Mouse (Mus musculus) kidney, embryonic 16.5 days (tissue): ENCODE measurements at regions not wholly inside any gene's neighbourhood (a gene's known extent, or its start where the extent isn't known, plus 50 kb on each side); places are given as distances from the start of the nearest gene placed in this dataset.

Experiments
- ATAC-seq: fragments of 200-750 bp; cut with Nextera tagmentation; 2 replicates; pipeline ENCODE4 v1.8.0; 2017; ENCODE audit warnings: moderate TSS enrichment; ENCODE audit not compliant: low FRiP score, low TSS enrichment
- H3K27ac ChIP-seq: fragments of 300-500 bp; sonication (generic); 2 replicates; pipeline ENCODE4 v1.5.1; 2014; ENCODE audit warnings: low read length
- H3K27me3 ChIP-seq: fragments of 300-500 bp; sonication (generic); 2 replicates; pipeline ENCODE4 v1.6.1; 2014; ENCODE audit warnings: low read length, control low read depth, mixed read lengths; ENCODE audit not compliant: insufficient read depth
- H3K36me3 ChIP-seq: fragments of 300-500 bp; sonication (generic); 2 replicates; pipeline ENCODE4 v1.6.1; 2014; ENCODE audit warnings: low read length, control low read depth, mixed read lengths; ENCODE audit not compliant: insufficient read depth
- H3K4me1 ChIP-seq: fragments of 300-500 bp; sonication (generic); 2 replicates; pipeline ENCODE4 v1.6.1; 2014; ENCODE audit warnings: low read length, control low read depth, mixed read lengths; ENCODE audit not compliant: insufficient read depth
- H3K4me2 ChIP-seq: fragments of 300-500 bp; sonication (generic); replicated peaks from 2 replicates; pipeline ENCODE4 v1.6.1; 2014; ENCODE audit warnings: low read depth, low read length
- H3K4me3 ChIP-seq: fragments of 300-500 bp; sonication (generic); 2 replicates; pipeline ENCODE4 v1.5.1; 2014; ENCODE audit warnings: mild to moderate bottlenecking, low read length
- H3K9ac ChIP-seq: fragments of 300-500 bp; sonication (generic); replicated peaks from 2 replicates; pipeline ENCODE4 v1.6.1; 2014; ENCODE audit warnings: low read length
- H3K9me3 ChIP-seq: fragments of 300-500 bp; sonication (generic); 2 replicates; pipeline ENCODE4 v1.6.1; 2016; ENCODE audit warnings: low read length, control low read depth
- WGBS: fragments of 180-500 bp; shearing (Covaris S2); extraction: QIAGEN DNeasy Blood & Tissue Kit; methylation state at CpG from one replicate; pipeline ENCODE4 v1.1.7; 2014; 5-methylcytosine and 5-hydroxymethylcytosine counted together

DNA sequence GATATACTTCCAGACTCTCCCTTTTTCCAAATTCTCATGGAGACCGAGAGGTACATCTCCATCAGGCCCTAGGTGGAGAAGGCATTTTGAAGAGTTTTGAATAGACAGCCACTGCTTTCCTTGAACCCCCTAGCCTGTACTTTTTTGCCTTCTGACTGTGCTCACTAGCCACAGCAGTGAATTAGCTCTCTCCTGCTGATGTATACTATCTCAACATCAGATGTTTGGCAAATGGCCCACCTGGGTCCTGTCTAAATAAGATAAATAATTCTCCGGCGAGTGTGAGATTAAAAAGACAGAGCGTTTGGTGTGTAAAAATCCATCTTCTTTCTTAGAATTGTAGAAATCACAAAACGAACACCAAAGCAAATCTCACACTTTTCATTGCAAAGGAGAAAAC is 88.4 kb upstream of the 4933402D24Rik start:
- H3K4me1 ChIP-seq = 0 out of 2 replicates have a peak, but pooled peaks cover 7% of the 10 kb centered on the region
- no peak overlapping the region for H3K27ac ChIP-seq
- WGBS = 53% methylated on average over 5 of the region's 5 CpGs
- no peak overlapping the region for H3K4me3 ChIP-seq
- H3K9ac ChIP-seq = 0 out of 2 replicates have a peak overlapping the region, but pooled peaks have one; percentile 8
- H3K9me3 ChIP-seq = no peaks in the 10 kb centered on the region
- H3K36me3 ChIP-seq = no peaks in the 10 kb centered on the region
- H3K4me2 ChIP-seq = no peak overlapping the region
- ATAC-seq = no peak
- no peaks in the 10 kb centered on the region for H3K27me3 ChIP-seq

DNA sequence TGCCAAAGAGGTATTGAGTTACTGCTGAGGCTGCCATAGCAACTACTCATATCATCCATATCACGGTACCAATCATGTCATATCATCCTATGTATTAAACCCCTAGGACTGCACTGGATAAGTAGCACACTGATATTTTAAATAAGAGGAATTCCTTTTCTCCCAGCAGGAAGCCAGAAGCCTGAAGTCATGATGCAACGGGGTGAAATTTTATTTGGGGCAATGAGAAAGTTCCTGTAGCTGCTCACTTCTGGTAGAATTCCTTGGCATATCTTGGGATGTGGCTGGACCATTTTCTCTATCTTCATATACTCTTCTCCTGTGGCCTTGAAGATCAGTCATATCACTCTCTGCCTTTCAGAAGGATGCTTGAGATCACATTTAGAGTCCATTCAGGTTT is 87.3 kb upstream of the 4933402D24Rik start:
- no peak overlapping the region for H3K4me2 ChIP-seq
- no peaks in the 10 kb centered on the region for H3K9me3 ChIP-seq
- no peaks in the 10 kb centered on the region for H3K36me3 ChIP-seq
- H3K27ac ChIP-seq = no peak overlapping the region
- H3K27me3 ChIP-seq = no peaks in the 10 kb centered on the region
- H3K4me1 ChIP-seq = 0 out of 2 replicates have a peak, but pooled peaks cover 7% of the 10 kb centered on the region
- no peak overlapping the region for H3K9ac ChIP-seq
- H3K4me3 ChIP-seq = no peak overlapping the region
- no peak for ATAC-seq
- WGBS = 82% methylated on average over 2 of the region's 2 CpGs

DNA sequence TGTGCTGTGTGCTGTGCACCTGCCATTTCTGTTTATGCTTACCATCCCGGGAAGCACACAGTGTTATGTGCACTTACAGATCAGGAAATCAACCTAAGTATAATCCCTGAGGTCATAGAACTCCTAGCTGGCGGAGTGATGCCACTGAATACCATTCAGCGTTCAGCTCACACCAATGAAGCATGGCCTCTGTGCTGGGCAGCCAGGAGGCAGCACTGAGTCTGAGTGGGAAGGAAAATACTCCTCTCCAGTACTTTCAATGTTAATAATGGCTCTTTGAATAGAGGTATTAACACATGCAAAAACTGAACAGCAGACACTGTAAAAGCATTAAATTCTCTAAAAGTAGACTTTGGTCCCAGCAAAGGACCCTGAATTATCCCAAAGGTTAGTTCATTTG is 85.7 kb upstream of the 4933402D24Rik start:
- Histone ChIP-seq H3K4me2 (no peak overlapping the region), H3K27me3 (no peaks in the 10 kb centered on the region), H3K4me3 (no peak overlapping the region), H3K36me3 (no peaks in the 10 kb centered on the region), H3K4me1 (0 out of 2 replicates have a peak, but pooled peaks cover 7% of the 10 kb centered on the region), H3K9ac (no peak overlapping the region), H3K9me3 (no peaks in the 10 kb centered on the region), H3K27ac (no peak overlapping the region)
- ATAC-seq = no peak
- WGBS = 72% methylated on average over 3 of the region's 3 CpGs

DNA sequence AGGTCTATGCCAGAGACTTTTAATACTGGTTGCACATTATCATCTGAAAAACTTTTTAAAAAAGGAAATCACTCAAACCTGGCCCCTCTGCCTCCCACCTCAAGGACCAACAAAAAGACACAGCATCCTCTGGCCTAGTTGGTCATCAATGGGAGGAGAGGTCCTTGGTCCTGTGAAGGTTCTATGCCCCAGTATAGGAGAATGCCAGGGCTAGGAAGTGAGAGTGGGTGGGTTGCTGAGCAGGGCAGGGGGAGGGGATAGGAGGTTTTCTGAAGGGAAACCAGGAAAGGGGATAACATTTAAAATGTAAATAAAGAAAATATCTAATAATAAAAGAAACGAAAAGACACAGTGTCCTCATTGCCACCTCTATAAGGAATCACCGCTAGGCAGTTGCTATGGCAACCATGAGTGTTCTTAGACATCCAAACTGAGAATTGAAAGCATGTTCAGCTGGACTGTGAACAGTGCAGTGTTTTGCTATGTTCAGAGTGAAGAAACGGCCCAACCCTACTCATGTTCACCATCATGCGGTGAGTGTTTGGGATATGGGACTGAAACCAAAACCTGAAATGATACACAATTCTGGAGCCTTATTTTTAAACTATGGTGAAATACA is 82.5 kb upstream of the 4933402D24Rik start:
- no peak overlapping the region for H3K4me3 ChIP-seq
- no peak overlapping the region for H3K27ac ChIP-seq
- 92% methylated on average over 4 of the region's 4 CpGs for WGBS
- no peak overlapping the region for H3K9ac ChIP-seq
- H3K4me1 ChIP-seq = no peaks in the 10 kb centered on the region
- H3K27me3 ChIP-seq = no peaks in the 10 kb centered on the region
- ATAC-seq = no peak
- no peaks in the 10 kb centered on the region for H3K9me3 ChIP-seq
- H3K36me3 ChIP-seq = no peaks in the 10 kb centered on the region
- no peak overlapping the region for H3K4me2 ChIP-seq

DNA sequence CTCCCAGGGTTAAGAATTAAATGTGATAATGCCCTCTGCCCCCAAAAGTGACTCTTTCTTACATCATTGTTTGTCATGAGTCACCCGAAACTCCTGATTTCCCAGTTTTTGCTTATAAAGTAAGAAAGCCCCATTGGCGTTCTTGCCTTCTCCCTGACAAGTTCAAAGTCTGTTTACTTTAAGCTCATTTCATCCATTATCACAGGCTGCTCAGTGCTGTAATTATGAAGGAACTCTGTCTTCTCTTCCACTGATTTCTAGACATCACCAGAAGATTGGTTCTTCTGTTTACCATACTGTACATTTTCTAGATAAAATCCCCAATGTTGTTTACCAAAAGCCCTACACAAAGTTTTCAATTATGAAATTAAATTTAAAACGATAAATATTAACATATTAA is 81.2 kb upstream of the 4933402D24Rik start:
- WGBS = 74% methylated on average over 3 of the region's 3 CpGs
- Histone ChIP-seq H3K27ac (no peak overlapping the region), H3K9ac (no peak overlapping the region), H3K4me3 (no peak overlapping the region), H3K27me3 (no peaks in the 10 kb centered on the region), H3K9me3 (no peaks in the 10 kb centered on the region), H3K4me1 (no peaks in the 10 kb centered on the region), H3K36me3 (no peaks in the 10 kb centered on the region), H3K4me2 (no peak overlapping the region)
- no peak for ATAC-seq

DNA sequence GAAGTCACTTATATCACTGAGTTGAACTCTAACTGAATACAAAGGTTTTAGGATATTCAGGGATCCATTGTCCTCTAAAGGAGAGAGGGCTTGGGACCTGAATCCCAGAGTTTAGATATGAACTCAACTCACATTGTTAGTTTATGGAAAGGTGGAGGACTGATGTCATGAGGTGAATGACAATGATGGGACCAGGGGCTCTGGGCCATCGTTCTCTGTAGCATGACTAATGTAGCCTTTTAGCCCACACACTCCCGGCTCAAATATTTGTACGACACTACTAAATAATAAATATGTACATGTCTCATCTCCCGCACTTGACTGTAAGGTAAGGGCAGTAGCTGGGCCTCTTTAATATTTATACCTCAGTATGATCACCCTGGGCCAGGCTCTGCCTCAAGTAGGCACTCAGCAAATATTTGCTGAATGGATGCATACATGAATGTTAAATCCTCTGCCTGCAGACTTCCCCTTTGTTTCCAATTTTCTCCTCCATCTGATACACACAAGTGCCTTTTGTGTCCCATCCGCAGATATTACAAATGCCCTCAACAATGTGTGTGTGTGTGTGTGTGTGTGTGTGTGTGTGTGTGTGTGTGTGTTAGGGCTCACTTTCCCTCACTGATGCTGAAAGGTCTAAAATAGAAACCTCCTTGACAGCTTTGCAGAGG is 59.2 kb upstream of the 4933402D24Rik start:
- 83% methylated on average over 5 of the region's 5 CpGs for WGBS
- ATAC-seq = no peak
- H3K9me3 ChIP-seq = no peaks in the 10 kb centered on the region

DNA sequence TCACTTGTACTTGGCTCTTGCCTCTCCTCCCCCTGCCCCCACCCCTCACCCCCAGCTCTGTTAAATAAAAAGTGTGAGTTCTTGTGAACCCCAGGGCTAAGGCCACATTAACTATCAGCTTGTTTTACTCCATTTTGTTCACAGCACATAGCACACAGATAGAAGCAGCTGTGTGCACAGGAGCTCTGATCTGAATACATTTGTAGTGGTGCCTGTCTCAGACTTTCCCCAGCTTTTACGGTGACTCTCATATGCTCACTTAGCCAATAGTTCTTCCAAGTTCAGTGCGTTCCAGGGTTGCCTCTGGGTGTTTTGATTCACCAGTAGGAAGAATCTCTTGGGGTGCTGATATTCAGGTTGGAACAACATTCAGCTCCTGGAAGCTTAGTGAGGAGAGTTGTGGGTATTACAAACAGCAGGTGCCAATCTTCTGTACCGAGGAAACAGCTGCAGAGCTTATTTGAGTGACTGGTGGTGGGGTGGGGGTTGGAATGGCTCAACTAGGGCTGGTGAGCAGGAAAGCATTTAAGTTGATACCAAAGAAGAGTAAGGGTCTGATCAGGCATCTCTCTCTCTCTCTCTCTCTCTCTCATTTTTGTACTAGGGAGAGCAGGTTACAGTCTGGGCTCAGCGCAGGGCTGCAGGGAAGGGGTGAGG is 51.7 kb upstream of the 4933402D24Rik start:
- no peaks in the 10 kb centered on the region for H3K4me1 ChIP-seq
- no peak overlapping the region for H3K9ac ChIP-seq
- no peaks in the 10 kb centered on the region for H3K9me3 ChIP-seq
- no peak overlapping the region for H3K4me3 ChIP-seq
- WGBS = 76% methylated on average over 4 of the region's 4 CpGs
- H3K4me2 ChIP-seq = no peak overlapping the region
- no peaks in the 10 kb centered on the region for H3K27me3 ChIP-seq
- no peaks in the 10 kb centered on the region for H3K36me3 ChIP-seq
- no peak overlapping the region for H3K27ac ChIP-seq
- ATAC-seq = no peak

More for the DNA sequence above, 59.2 kb upstream of the 4933402D24Rik start:
- no peak overlapping the region for H3K4me3 ChIP-seq
- no peaks in the 10 kb centered on the region for H3K27me3 ChIP-seq
- no peak overlapping the region for H3K9ac ChIP-seq
- H3K36me3 ChIP-seq = no peaks in the 10 kb centered on the region
- no peaks in the 10 kb centered on the region for H3K4me1 ChIP-seq
- H3K4me2 ChIP-seq = no peak overlapping the region
- H3K27ac ChIP-seq = no peak overlapping the region

DNA sequence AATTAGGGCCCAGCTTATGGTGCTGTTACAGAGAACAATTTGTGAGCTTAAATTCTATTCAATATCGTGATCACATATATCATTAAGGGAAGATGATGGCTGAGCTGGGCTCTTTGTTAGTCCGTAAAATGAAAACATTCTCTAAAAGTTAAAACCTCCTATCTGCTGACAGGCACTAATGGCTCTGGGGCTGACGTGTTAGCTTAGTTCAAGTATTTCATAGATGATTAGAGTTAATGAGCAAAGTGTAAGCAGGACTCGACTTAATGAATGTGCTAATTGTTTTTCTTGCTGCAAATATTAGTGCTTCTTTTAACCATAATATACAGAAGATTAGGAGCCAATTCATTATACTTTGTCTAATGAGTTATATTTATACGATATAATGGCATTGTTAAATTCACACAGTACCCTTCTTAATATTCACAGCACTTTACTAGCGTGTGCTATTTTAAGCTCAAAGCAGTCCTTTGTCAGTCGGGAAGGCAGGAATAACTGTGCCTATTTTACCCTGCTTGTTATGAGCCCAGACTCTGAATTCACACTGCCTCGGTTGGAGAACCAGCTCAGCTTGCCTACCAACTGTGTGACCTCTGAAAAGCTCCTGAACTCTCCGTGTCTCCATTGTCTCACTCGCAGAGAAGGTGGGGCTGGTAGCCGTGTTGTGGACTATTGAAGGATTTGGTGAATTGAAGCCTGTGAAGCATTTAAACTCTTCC is 50.6 kb upstream of the 4933402D24Rik start:
- ATAC-seq = no peak
- Histone ChIP-seq H3K4me2 (no peak overlapping the region), H3K36me3 (no peaks in the 10 kb centered on the region), H3K4me1 (no peaks in the 10 kb centered on the region), H3K9ac (no peak overlapping the region), H3K9me3 (no peaks in the 10 kb centered on the region), H3K27ac (no peak overlapping the region), H3K4me3 (no peak overlapping the region), H3K27me3 (no peaks in the 10 kb centered on the region)
- 71% methylated on average over 11 of the region's 11 CpGs for WGBS
